ENCODE assay signal across 21 mouse cellular contexts in the genomic region with DNA sequence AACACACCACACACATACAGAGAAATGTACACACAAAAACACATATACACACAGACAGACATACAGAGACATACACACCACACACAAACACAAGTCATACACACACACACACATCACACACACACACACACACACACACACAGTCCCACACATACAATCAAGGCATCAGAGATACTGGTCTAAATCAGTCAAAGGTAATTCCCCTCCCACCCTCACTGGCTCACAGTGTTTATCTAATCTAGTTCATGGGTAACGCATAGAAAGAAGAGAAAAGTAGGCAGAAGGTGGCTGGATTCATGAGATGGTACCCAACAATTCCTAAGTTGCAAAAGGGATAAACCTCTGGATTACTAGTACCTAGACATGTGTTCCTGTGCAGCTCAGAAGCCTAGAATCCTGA.
DNase-seq lines count a peak whose midpoint lies in the region; ATAC-seq and TF ChIP-seq lines count a peak whose summit lies in the region.
"Had no signal": no experiment of that assay in that cellular context is flagged by ENCODE, and none has a peak within 500 bp of the region (broad histone marks: within the 10 kb centered on the region; RNA-seq: fewer than 3 reads in every experiment).

No protein-coding gene starts in this region.

- no peaks in the 10 kb centered on the region for H3K9me3 ChIP-seq in embryonic facial prominence, embryonic 13.5 days
- H3K9me3 ChIP-seq in embryonic facial prominence, embryonic 10.5 days, result no peaks in the 10 kb centered on the region
- H3K9me3 ChIP-seq in limb, embryonic 13.5 days, result no peaks in the 10 kb centered on the region
- H3K9me3 ChIP-seq in limb, embryonic 10.5 days (replicated peaks), result no peaks in the 10 kb centered on the region
- H3K9me3 ChIP-seq in hindbrain, embryonic 12.5 days (replicated peaks), result no peaks in the 10 kb centered on the region
- H3K9me3 ChIP-seq in hindbrain, postnatal 0 days (ENCODE audit: low read length), result no peaks in the 10 kb centered on the region
- H3K9me3 ChIP-seq: forebrain, embryonic 15.5 days; heart, embryonic 10.5 days; hindbrain, embryonic 13.5 days; intestine, embryonic 15.5 days; liver, embryonic 15.5 days; neural tube, embryonic 15.5 days had no signal

- H3K27me3 ChIP-seq in embryonic facial prominence, embryonic 13.5 days, result no peaks in the 10 kb centered on the region
- no peaks in the 10 kb centered on the region for H3K27me3 ChIP-seq in embryonic facial prominence, embryonic 10.5 days (replicated peaks; ENCODE audit: low read depth, poor library complexity, severe bottlenecking)
- H3K27me3 ChIP-seq in limb, embryonic 13.5 days, result no peaks in the 10 kb centered on the region
- H3K27me3 ChIP-seq in limb, embryonic 10.5 days (ENCODE audit: low read depth, poor library complexity, severe bottlenecking), result no peaks in the 10 kb centered on the region
- H3K27me3 ChIP-seq in hindbrain, embryonic 12.5 days, result no peaks in the 10 kb centered on the region
- H3K27me3 ChIP-seq in hindbrain, postnatal 0 days (ENCODE audit: insufficient read depth, low read length), result no peaks in the 10 kb centered on the region
- H3K27me3 ChIP-seq: forebrain, embryonic 15.5 days; hindbrain, embryonic 13.5 days; intestine, embryonic 15.5 days; liver, embryonic 15.5 days; neural tube, embryonic 15.5 days had no signal

- no peak for TF ChIP-seq CTCF in hindbrain, postnatal 0 days (IDR thresholded peaks at IDR 0.05; ENCODE audit: low read depth)

- WGBS in embryonic facial prominence, embryonic 13.5 days, result 79% methylated on average over 1 of the region's 1 CpGs
- WGBS in embryonic facial prominence, embryonic 10.5 days, result 90% methylated on average over 1 of the region's 1 CpGs
- WGBS in limb, embryonic 13.5 days, result 97% methylated on average over 1 of the region's 1 CpGs
- 96% methylated on average over 1 of the region's 1 CpGs for WGBS in limb, embryonic 10.5 days
- 100% methylated on average over 1 of the region's 1 CpGs for WGBS in macrophage (ENCODE audit: missing documents)
- WGBS in hindbrain, embryonic 12.5 days, result 96% methylated on average over 1 of the region's 1 CpGs
- WGBS in hindbrain, postnatal 0 days, result 97% methylated on average over 1 of the region's 1 CpGs

- H3K9ac ChIP-seq in embryonic facial prominence, embryonic 13.5 days, result no peak overlapping the region
- H3K9ac ChIP-seq in limb, embryonic 13.5 days, result no peak overlapping the region
- no peak overlapping the region; the same call in 1 of the 2 replicates for H3K9ac ChIP-seq in hindbrain, embryonic 12.5 days
- H3K9ac ChIP-seq in hindbrain, postnatal 0 days (replicated peaks; ENCODE audit: low read length), result no peak overlapping the region
- H3K9ac ChIP-seq: forebrain, embryonic 15.5 days; hindbrain, embryonic 13.5 days; intestine, embryonic 15.5 days; liver, embryonic 15.5 days; lung, embryonic 14.5 days; neural tube, embryonic 15.5 days had no signal

- H3K79me2 ChIP-seq in macrophage (ENCODE audit: inconsistent target), result no peaks in the 10 kb centered on the region

- no peak for DNase-seq in embryonic facial prominence, embryonic 10.5 days (ENCODE audit: low spot score)
- no peak for DNase-seq in limb, embryonic 10.5 days (ENCODE audit: low spot score)
- no peak for DNase-seq in hindbrain, postnatal 0 days (ENCODE audit: low spot score)
- DNase-seq: adrenal gland, adult 2 months; cerebellum, adult 8-10 months; layer of hippocampus, adult 9-11 months; lung, postnatal 14 days; right cerebral cortex, postnatal 14 days; thymus, postnatal 4 days had no signal

- H3K27ac ChIP-seq in embryonic facial prominence, embryonic 13.5 days, result peak overlapping the region; percentile 86; the same call in 1 of the 2 replicates
- H3K27ac ChIP-seq in embryonic facial prominence, embryonic 10.5 days (replicated peaks), result no peak overlapping the region
- H3K27ac ChIP-seq in limb, embryonic 13.5 days, result 0 out of 2 replicates have a peak overlapping the region, but pooled peaks have one; percentile 40
- H3K27ac ChIP-seq in limb, embryonic 10.5 days, result no peak overlapping the region
- peak overlapping the region; percentile 97 for H3K27ac ChIP-seq in macrophage
- H3K27ac ChIP-seq in hindbrain, embryonic 12.5 days, result no peak overlapping the region
- H3K27ac ChIP-seq in hindbrain, postnatal 0 days, result no peak overlapping the region
- H3K27ac ChIP-seq: forebrain, embryonic 15.5 days; heart, embryonic 10.5 days; hindbrain, embryonic 13.5 days; intestine, embryonic 15.5 days; liver, embryonic 15.5 days; neural tube, embryonic 15.5 days had no signal

- ATAC-seq in embryonic facial prominence, embryonic 13.5 days (ENCODE audit: insufficient number of reproducible peaks, insufficient read depth, low FRiP score, low TSS enrichment, low read depth), result no peak
- ATAC-seq in limb, embryonic 13.5 days (ENCODE audit: low FRiP score, low read depth), result no peak
- peak; percentile 38 for ATAC-seq in activated CD4-positive, CD25-positive, alpha-beta regulatory T cell, adult 4 months
- no peak for ATAC-seq in hindbrain, embryonic 12.5 days (ENCODE audit: low FRiP score)
- ATAC-seq in hindbrain, postnatal 0 days, result no peak
- ATAC-seq: forebrain, embryonic 15.5 days; intestine, embryonic 15.5 days had no signal

- no peak overlapping the region for H3K4me2 ChIP-seq in embryonic facial prominence, embryonic 13.5 days
- H3K4me2 ChIP-seq in limb, embryonic 13.5 days (replicated peaks), result no peak overlapping the region
- no peak overlapping the region for H3K4me2 ChIP-seq in hindbrain, embryonic 12.5 days (replicated peaks)
- H3K4me2 ChIP-seq in hindbrain, postnatal 0 days (ENCODE audit: low read depth, low read length), result no peak overlapping the region
- H3K4me2 ChIP-seq: forebrain, embryonic 15.5 days; hindbrain, embryonic 13.5 days; intestine, embryonic 15.5 days; liver, embryonic 15.5 days; lung, embryonic 14.5 days; neural tube, embryonic 15.5 days had no signal

- H3K36me3 ChIP-seq in embryonic facial prominence, embryonic 13.5 days, result no peaks in the 10 kb centered on the region
- H3K36me3 ChIP-seq in embryonic facial prominence, embryonic 10.5 days (replicated peaks), result peaks cover 12% of the 10 kb centered on the region
- peaks cover 8% of the 10 kb centered on the region; the same call in 1 of the 2 replicates for H3K36me3 ChIP-seq in limb, embryonic 13.5 days
- H3K36me3 ChIP-seq in limb, embryonic 10.5 days, result no peaks in the 10 kb centered on the region
- no peaks in the 10 kb centered on the region for H3K36me3 ChIP-seq in macrophage (ENCODE audit: inconsistent target)
- H3K36me3 ChIP-seq in hindbrain, embryonic 12.5 days, result no peaks in the 10 kb centered on the region
- no peaks in the 10 kb centered on the region for H3K36me3 ChIP-seq in hindbrain, postnatal 0 days (ENCODE audit: insufficient read depth, low read length)
- H3K36me3 ChIP-seq: forebrain, embryonic 15.5 days; heart, embryonic 10.5 days; hindbrain, embryonic 13.5 days; intestine, embryonic 15.5 days; liver, embryonic 15.5 days; neural tube, embryonic 15.5 days had no signal

- no peak overlapping the region for H3K4me3 ChIP-seq in embryonic facial prominence, embryonic 13.5 days
- no peak overlapping the region for H3K4me3 ChIP-seq in embryonic facial prominence, embryonic 10.5 days
- H3K4me3 ChIP-seq in limb, embryonic 13.5 days, result no peak overlapping the region
- H3K4me3 ChIP-seq in limb, embryonic 10.5 days, result no peak overlapping the region
- no peak overlapping the region for H3K4me3 ChIP-seq in macrophage (ENCODE audit: inconsistent target)
- no peak overlapping the region for H3K4me3 ChIP-seq in hindbrain, embryonic 12.5 days
- H3K4me3 ChIP-seq in hindbrain, postnatal 0 days (ENCODE audit: low read length), result no peak overlapping the region
- H3K4me3 ChIP-seq: forebrain, embryonic 15.5 days; heart, embryonic 10.5 days; hindbrain, embryonic 13.5 days; intestine, embryonic 15.5 days; liver, embryonic 15.5 days; neural tube, embryonic 15.5 days had no signal

- H3K4me1 ChIP-seq in embryonic facial prominence, embryonic 13.5 days, result peaks cover 44% of the 10 kb centered on the region
- H3K4me1 ChIP-seq in embryonic facial prominence, embryonic 10.5 days, result peaks cover 26% of the 10 kb centered on the region
- H3K4me1 ChIP-seq in limb, embryonic 13.5 days, result peaks cover 21% of the 10 kb centered on the region
- H3K4me1 ChIP-seq in limb, embryonic 10.5 days, result peaks cover 19% of the 10 kb centered on the region
- 0 out of 2 replicates have a peak, but pooled peaks cover 12% of the 10 kb centered on the region for H3K4me1 ChIP-seq in hindbrain, embryonic 12.5 days
- H3K4me1 ChIP-seq in hindbrain, postnatal 0 days (ENCODE audit: insufficient read depth, low read length), result no peaks in the 10 kb centered on the region
- H3K4me1 ChIP-seq: forebrain, embryonic 15.5 days; neural tube, embryonic 15.5 days had no signal

Comparison
In these comparisons a context has a peak if more than half of its experiments do, and no peak if none do; other contexts are left out.
1. H3K27ac ChIP-seq: peak in embryonic facial prominence, embryonic 13.5 days (single experiment), limb, embryonic 13.5 days (single experiment) and macrophage (single experiment); none in embryonic facial prominence, embryonic 10.5 days (single experiment), limb, embryonic 10.5 days (single experiment), hindbrain, embryonic 12.5 days (single experiment) and hindbrain, postnatal 0 days (single experiment).